Mouse (Mus musculus): ENCODE data around the gene Nalcn.

DNA sequence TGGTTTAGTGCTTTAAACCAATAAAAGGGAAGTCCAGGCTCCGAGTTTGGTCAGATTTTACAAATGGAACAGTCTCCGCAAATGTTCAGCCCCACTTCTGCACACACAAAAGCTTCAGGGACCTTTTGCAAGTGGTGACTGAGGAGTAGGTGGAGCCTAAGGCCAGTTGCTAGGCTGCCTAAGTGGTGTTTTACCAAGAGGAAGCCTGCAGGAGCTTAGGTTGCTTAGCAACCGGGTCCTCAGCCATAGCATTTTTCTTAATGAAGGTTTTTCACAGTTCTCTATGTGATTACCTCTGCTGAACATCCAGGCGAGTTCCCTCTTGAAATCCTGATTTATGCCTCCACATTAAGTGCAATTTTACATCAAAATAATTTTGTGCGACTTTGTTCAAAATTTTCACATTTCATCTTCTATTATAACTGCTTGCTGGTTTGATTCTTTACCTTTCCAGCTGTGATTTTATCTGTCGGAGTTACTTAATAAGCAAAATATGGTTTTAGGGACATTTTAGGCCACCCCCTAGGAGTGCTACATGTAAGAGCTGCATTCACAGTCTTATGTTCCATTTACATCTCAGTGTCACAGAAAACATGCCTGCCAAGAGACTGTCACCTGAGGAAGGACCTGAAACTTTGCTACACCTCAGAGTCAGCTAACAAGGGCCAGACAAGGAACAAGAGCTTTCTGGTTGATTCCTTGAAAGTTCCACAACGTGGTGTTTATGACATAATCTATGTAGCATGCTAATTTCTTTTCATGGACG lies 113.4 kb downstream of the Nalcn start:
- TF ChIP-seq MAFK (IDR thresholded peaks at IDR 0.05; ENCODE audit: insufficient replicate concordance, low read length) (no peak), CTCF (conservative IDR thresholded peaks at IDR 0.05 in 1 of 2, IDR thresholded peaks at IDR 0.05 in 1 of 2; ENCODE audit: low read depth in 2 of 2, low read length in 2 of 2) (no peak), ETS1 (conservative IDR thresholded peaks at IDR 0.05; ENCODE audit: low read depth, low read length) (no peak), ELF1 (IDR thresholded peaks at IDR 0.05; ENCODE audit: low read depth, low read length) (no peak), EP300 (IDR thresholded peaks at IDR 0.05; ENCODE audit: low read length) (no peak), ZNF384 (IDR thresholded peaks at IDR 0.05; ENCODE audit: low read depth, low read length) (no peak), CHD1 (IDR thresholded peaks at IDR 0.05; ENCODE audit: low read depth, low read length) (no peak), USF1 (IDR thresholded peaks at IDR 0.05; ENCODE audit: low read depth, low read length) (no peak), POLR2A (IDR thresholded peaks at IDR 0.05; ENCODE audit: low read depth, low read length) (no peak), KAT2A (IDR thresholded peaks at IDR 0.05; ENCODE audit: insufficient replicate concordance, low read length) (no peak), UBTF (IDR thresholded peaks at IDR 0.05; ENCODE audit: low read depth, low read length) (no peak), TBP (conservative IDR thresholded peaks at IDR 0.05; ENCODE audit: low read depth, low read length) (no peak), PAX5 (IDR thresholded peaks at IDR 0.05; ENCODE audit: low read length) (no peak), RAD21 (IDR thresholded peaks at IDR 0.05; ENCODE audit: low read depth, low read length) (no peak)
